ENCODE assay signal across 18 mouse cellular contexts in genomic region chr7:121289737-121290136, GRCm38 (mm10).
DNase-seq lines count a peak whose midpoint lies in the region.
"Had no signal": no experiment of that assay in that cellular context is flagged by ENCODE, and none has a peak within 500 bp of the region (broad histone marks: within the 10 kb centered on the region; RNA-seq: fewer than 3 reads in every experiment).

No protein-coding gene starts in this region.

- intact Hi-C loops in left cerebral cortex, postnatal 14 days (cut with DNase I): no loop called here
- intact Hi-C loops in left cerebral cortex, postnatal 4 days (cut with DNase I): no loop called here

- DNase-seq in left cerebral cortex, postnatal 14 days (ENCODE audit: low spot score in 2 of 2): peak; percentile 8 to 17
- DNase-seq in left cerebral cortex, postnatal 4 days: no peak
- DNase-seq in right cerebral cortex, adult 2 months (ENCODE audit: low spot score in 2 of 2): peak; percentile 10 to 26
- no peak for DNase-seq in right cerebral cortex, postnatal 14 days
- DNase-seq in frontal cortex, postnatal 14 days (ENCODE audit: low spot score in 2 of 2): peak; percentile 7 to 17
- no peak for DNase-seq in liver
- DNase-seq: adrenal gland, adult 2 months; adrenal gland, postnatal 14 days; cerebellum, adult 11-12 months; cerebellum, adult 8-10 months; cerebellum, postnatal 10 days; cerebellum, postnatal 36 days; embryo, embryonic 11 days; gastrocnemius, postnatal 10 days; gastrocnemius, postnatal 36 days; heart, adult 2 months; heart, postnatal 14 days; heart, postnatal 4 days had no signal

Comparison
In these comparisons a context has a peak if more than half of its experiments do, and no peak if none do; other contexts are left out.
1. DNase-seq: peak in left cerebral cortex, postnatal 14 days (2 of 2), right cerebral cortex, adult 2 months (2 of 2) and frontal cortex, postnatal 14 days (2 of 2); none in left cerebral cortex, postnatal 4 days (single experiment), right cerebral cortex, postnatal 14 days (single experiment) and liver (single experiment).